Mouse (Mus musculus): ENCODE results near the gene Apbb1.

Apbb1 gene

DNA sequence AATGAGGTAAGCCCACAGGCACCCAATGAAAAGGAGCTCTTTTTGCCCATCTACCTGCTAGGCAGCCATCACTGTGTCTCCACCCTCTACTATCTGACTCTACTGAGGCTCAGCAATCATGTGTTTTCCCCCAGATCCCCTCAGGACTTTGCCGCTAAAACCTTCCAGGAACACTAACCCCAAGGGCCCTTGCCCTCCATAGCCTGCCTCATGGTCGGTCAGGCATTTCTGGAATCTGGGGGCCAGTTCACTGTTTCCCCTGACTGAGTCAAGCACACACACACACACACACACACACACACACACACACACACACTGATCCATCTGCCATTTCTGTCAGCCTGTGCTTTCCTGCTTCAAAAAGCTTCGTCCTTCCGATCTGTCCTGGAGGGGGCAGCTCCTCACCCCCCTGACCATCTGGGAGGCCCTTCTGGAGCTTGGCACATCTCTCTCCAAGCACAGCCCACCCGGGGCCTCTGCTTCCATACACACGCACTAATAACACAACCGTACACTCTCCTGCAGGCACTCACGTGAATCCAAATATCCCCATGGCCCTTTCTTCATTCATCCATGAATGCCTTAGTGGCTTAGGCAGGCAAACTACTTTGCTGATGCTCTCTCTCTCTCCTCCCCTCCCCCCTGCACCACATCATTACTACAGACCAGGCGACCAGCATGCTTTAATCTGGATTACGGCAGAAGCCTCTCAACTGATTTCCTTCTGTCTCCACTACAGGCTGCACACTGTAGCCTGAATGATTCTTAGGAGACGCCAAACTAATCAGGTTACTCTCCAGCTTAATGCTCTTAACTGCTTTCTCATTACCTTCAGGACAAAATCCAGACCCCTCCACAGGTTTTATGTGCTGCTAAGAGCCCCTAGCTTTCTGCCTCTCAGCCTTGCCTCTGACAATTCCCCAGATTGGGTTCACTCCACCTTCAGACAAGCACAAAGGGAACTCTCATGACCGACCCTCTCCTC is 11.6 kb downstream of the Apbb1 start:
- DNase-seq = no peak

DNA sequence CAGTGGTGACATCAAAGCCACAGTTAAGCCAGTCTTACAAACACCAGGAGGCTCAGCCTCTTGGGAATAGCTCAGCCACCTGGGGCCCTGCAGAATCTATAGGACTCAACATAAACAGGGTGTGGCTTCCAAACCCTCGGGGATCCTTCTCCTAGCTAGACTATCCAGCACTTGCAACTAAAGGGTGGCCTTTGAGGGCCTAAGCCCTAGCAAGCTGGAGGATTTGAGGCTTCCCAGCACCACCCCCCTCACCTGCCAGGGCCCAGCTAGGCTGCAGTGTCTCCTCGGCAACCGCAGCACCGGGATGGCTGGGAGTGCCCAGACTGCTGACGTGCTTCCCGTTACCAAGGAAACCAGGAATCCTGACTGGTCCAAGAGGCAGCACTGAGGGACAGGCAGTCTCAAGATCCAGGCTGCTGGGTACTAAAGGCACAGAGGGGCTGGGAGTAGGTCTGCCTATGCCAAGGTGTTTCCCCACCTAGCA is 12.4 kb downstream of the Apbb1 start:
- DNase-seq = no peak

DNA sequence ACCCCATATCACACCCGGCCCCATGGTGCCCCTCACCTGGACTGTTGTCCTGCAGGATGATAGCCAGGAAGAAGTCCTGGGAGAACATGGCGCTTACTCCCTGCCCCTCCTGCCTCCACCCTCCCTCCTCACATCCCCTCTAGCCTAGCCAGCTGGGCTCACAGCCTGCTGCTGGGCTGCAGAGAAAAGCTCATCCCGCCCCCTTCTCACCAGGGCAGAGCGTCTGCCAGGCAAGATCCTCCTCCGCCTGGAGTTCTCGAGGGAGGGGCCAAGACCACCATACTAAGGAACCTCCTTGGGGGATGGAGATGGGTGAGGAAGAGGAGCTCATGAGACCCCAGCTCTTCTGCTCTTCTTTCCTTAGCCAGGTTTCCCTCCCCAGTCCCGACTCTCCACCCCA is 12.9 kb downstream of the Apbb1 start:
- DNase-seq = no peak

GRCm38 (mm10) chr7:105565071-105565836 is 16.2 kb downstream of the Apbb1 start:
- DNase-seq = no peak

DNA sequence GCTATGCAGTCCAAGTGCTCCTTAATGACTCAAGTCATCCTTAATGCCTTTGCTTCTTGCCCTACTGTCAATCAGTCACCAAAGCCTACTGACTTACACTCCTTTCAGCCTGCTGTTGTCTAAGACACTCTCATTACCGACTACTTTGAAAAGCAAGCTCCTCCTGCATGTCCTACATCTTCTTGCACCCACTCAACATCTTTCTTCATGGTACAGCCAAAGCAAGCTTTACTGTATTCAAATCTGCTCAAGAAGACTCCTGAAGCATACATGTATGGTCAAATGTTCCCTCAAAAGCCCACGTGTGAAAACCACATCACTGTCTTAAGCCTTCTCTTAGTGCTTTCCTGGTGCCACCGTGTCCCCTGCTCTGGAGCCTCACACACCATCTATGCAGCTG is 18.1 kb downstream of the Apbb1 start:
- DNase-seq = no peak

- no peak for DNase-seq
Observed at GRCm38 (mm10) chr7:105562317-105562716, 19.1 kb downstream of the Apbb1 start.

GRCm38 (mm10) chr7:105559016-105559415 is 22.4 kb downstream of the Apbb1 start:
- peak in 1 of 2 experiments; percentile 35 for DNase-seq

- no peak for DNase-seq
Observed at GRCm38 (mm10) chr7:105557671-105558070, 23.8 kb downstream of the Apbb1 start.

- DNase-seq = no peak
Observed at GRCm38 (mm10) chr7:105556406-105556805, 25.0 kb downstream of the Apbb1 start.

DNA sequence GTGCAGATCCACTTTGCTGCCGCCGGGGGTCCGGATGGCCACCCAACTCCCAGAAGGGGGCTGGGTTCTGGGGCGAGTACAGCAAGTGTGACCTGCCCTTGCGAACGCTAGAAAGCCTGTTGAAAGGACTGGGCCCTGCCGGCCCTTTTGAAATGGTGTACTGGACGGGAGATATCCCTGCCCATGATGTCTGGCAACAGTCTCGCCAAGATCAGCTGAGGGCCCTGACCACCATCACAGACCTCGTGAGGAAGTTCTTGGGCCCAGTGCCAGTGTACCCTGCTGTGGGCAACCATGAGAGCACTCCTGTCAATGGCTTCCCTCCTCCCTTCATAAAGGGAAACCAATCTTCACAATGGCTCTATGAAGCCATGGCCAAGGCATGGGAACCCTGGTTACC is 25.9 kb downstream of the Apbb1 start:
- DNase-seq = peak in 1 of 2 experiments; percentile 8

DNA sequence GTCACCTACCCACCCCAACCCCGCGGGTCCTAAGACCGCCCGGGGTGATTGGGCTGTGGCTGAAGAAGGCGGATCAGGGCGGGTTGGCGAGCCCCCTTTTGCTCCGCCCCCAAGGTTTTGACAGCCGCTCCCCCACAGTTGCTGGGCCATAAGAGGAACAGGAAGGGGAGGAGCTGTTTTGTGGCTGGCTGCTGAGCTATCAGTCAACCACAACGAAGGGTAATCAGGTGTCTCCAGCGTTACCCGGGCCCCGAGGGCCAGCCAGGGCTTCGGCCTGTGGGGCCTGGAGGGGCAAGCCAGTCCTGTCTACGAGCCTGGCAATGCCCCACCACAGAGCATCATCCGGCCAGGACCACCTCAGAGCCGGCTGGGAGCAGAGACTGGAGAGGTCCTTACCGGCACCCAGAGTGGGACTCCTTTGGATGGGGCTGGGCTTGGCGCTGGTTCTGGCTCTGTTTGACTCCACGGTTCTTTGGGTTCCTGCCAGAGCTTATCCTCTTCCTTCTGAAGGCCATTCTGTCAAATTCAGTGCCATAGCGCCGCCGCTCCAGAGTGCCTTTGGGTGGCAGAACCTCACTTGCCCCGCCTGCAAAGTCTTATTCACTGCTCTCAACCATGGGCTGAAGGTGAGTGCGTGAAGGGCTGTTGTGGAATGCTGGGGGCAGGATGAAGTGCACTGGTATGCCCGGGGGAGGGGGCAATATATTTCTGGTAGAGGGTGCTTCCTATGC is 27.1 kb downstream of the Apbb1 start, which contains the start of gene Smpd1:
Gene Smpd1 (plus strand): TSS at position 149 of the 731 bp plus-strand sequence.
- DNase-seq = peak; percentile 84 to 89

DNA sequence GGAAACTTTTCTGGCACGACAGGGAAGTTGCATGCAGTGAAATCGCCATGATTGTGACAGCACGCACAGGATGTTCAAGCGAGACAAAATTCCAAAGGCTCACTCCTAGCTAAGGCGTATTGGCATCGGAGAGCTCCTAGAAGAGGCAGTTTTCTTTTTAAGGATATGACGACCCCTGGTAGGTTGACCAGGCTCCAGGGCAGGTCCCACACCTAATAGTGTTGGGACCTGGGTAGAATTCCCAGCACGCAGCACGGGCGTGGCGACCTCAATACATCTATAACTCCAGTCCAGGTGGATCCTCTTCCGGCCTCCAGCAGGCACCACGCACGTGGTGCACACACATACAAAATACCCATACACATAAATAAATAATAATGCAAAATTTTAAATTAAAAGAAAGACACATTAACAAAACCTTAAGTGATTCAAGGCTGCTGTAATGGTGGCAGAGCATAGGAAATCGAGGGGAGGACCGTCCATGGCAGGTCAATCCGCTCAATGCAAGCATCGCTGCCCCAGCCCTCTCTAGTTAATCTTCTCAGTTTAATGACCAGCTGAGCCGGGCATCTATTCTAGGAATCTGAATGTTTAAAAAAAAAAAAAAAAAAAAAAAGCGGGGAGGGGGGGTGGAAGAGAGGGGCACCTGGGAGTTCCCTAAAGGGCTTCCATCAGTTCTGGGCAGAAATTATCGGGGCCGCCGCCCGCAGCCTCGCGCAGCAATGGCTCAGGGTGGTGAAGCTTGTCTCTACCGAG is 27.8 kb downstream of the Apbb1 start:
- peak in 1 of 2 experiments; percentile 9 for DNase-seq

DNA sequence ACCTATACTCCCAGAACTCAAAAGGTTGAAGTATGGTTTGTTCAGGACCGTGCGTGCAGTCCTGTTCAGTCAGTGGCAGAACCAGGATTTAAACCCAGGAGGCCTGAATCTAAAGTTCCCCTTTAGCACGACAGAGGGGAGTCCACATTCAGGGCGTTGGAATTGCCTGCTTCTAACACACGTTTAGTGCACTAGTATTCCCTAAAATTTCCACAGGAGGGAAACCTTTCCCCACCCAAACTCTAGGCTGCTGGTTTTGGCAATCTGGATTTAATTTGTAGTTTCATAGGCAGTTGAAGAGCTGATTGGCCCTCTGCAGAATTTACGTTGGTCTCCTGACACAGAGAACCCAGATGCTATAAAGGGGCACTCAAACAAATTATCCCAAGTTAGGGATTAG is 32.4 kb downstream of the Apbb1 start:
- no peak for DNase-seq

- DNase-seq = no peak
Observed at GRCm38 (mm10) chr7:105547970-105548369, 33.5 kb downstream of the Apbb1 start.

- DNase-seq = no peak
Observed at GRCm38 (mm10) chr7:105545986-105546385, 35.5 kb downstream of the Apbb1 start.

DNA sequence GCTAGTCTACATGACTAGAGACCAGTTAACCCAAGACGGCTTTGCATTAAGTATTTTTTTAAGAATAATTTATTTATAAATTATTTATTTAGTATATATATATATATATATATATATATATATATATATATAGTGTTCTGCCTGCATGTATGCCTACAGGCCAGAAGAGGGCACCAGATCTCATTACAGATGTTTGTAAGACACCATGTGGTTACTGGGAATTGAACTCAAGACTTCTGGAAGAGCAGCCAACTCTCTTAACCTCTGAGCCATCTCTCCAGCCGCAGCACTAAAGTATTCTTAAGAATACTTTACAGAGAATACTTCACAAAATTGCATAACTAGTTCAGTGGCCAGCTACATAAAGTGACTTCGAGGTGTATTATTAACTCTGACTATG is 47.3 kb downstream of the Apbb1 start:
- DNase-seq = no peak

DNA sequence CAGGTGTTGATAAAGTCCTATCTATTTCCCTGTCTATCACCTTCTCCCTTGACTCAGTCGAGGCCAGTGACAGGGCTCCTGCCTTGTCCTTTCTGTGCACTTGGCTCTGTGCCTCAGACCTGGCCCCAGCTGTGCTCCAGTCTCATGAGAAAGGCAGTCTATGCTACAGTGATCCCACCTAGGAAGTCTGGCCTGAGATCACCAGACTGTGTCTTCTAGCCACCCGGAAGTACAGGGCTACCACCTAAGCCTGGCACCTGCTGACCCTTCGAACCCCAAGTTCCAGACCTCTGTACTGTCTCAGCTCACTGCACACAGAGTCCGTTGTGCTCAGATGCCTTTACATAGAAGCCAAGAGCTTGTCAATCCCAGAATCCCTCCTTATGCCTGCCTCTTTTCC is 53.4 kb downstream of the Apbb1 start:
- DNase-seq = no peak

- no peak for DNase-seq
Observed at GRCm38 (mm10) chr7:105527306-105527937, 54.0 kb downstream of the Apbb1 start.

- no peak for DNase-seq
Observed at GRCm38 (mm10) chr7:105524222-105524621, 57.2 kb downstream of the Apbb1 start.

DNA sequence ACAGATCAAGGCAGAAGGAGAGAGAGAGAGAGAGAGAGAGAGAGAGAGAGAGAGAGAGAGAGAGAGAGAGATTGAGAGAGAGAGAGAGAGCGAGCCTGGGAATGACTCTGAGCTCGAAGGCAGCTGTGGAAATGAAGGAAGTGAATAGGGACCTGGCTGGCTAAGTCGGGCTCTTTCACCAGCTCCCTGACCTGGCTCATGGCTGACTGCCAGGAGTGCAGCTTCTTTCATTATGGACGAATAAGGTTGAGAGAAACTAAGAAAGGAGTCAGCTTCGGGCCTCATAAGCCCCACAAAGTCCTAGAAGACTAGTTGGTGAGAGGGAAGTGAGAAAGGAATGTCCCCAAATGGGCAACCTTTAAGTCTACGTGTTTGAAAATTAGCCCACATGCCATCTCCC is 61.3 kb downstream of the Apbb1 start:
- DNase-seq = no peak

DNA sequence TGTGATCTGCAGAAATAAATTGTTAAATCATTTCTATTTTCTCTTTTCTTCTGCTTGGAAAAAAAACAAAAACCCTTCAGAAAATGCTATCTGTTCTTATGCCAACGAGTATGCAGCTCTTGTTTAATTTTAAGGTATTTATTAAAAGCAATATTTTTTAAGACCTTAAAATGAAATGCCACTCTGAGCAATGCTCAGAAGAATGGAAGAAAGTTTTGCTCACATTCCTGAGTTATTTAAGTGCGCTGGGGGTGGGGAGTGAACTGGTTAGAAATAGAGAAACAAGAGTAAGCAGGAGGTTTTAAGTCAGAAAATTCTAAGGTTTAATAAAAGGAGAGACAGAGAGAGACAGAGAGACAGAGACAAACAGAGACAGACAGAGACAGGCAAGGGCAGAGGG is 61.7 kb downstream of the Apbb1 start:
- no peak for DNase-seq

- no peak for DNase-seq
Observed at GRCm38 (mm10) chr7:105519336-105519735, 62.1 kb downstream of the Apbb1 start.
